Mouse (Mus musculus) testis, postnatal 10 days (tissue): ENCODE measurements around the gene Mtg1.
"Not testable (repeated sequence)": the region's sequence is repeated elsewhere in the genome, so short reads cannot be mapped to it uniquely, and the experiment has no call there.

Experiments used
- DNase-seq: peaks from one replicate; pipeline ENCODE4 v3.0.0; 2021; ENCODE audit warnings: low spot score

The Mtg1 gene

DNA sequence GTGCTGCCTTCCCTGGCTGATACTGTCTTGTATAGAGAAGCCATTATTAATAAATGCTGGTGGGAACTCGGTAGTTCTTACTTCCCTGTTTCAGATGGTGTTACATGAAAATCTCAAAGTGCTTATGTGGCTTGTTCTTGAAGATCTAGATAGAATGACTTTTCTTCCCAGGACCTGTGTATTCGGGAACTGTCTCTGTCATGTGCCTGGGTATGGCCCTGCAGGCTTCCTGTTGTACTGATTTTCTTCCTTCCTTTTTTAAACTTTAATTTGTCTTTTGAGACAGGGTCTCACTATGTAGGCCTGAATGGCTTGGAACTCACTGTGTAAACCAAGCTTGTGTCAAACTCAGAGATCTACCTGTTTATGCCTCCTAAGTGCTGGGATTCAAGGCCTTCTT is 9.5 kb upstream of the Mtg1 start:
- no peak for DNase-seq

DNA sequence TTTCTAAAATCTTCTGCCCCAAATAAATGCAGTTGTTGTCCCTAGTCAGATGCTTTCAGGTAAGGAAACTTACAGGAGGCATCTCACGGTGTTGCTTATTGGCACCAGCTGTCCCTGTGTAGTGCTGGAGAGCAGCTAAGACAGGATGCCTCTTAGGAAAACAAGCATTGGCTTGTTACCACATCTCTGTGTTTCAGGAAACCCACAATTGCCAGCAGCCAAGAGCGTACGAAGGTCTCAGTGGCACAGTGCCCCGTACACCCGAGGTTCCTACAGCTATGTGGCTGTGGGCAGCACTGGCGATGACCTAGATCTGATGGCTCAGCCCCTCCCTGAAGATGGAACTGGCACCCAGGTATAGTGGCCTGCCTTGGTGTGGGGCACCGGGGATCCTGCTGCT is 5.2 kb upstream of the Mtg1 start:
- DNase-seq = not testable (repeated sequence)

DNA sequence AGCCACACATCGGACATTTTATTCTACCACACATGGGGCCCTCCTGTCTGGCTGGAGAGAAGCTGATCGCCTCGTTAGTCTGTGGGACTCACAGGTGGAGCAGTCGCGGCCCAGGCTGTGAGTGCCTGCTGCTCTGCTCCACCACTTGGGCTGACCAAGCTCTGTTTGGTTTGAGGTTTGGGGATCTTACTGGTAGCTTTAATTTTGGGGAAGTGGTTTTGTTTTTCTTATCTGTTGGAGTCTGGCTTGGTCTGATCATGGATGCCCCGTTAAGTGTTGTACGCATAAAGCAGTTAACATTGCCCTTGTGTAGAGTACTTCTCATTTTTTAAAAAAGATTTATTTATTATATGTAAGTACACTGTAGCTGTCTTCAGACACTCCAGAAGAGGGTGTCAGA is 3.3 kb upstream of the Mtg1 start:
- DNase-seq = not testable (repeated sequence)

DNA sequence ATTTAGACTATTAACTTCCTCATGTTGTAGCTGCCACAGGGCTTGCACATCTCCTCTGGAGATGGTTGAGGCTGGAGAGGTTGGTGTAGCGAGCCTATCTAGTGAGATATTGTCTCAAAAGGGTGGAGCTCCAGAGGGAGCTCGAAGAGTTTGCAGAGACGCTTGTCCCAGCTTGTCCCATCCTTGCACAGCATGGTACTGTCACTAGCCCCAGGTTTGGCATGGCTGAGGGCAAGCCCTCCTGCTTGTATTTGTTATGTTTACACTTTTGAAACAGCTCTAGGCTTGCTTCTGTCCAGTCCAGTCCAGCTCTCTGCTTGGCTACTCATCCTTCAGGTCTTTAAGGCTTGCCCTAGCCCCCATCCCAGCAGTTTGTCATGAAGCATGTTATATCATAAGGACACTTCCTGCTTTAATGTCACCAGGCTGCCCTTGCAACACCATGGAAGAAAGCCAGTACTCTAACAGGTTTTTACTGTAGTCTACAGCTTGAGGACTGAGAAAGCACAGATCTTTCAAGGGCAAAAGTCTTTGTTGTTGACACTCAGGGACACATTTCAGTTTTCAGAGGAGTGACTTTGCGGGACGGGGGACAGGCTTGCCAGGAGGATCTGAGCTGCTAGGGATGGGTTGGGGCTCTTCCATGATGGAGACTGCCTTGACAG is 2.1 kb upstream of the Mtg1 start:
- DNase-seq = no peak

DNA sequence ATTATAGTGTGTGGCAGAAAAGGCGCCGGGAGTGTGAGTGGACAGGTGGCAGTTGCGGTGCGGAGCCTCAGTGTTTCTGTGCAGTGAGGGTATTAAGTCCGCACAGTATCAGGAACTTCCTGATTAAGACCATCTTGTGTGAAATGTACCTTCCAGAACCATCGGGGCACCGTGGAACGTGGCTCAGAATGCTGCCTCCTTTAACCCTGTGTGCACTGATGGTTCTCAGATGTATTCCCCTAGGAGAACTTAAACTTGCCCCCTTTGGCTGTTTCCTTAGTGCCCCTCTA is 602 bp downstream of the Mtg1 start:
- DNase-seq = no peak

DNA sequence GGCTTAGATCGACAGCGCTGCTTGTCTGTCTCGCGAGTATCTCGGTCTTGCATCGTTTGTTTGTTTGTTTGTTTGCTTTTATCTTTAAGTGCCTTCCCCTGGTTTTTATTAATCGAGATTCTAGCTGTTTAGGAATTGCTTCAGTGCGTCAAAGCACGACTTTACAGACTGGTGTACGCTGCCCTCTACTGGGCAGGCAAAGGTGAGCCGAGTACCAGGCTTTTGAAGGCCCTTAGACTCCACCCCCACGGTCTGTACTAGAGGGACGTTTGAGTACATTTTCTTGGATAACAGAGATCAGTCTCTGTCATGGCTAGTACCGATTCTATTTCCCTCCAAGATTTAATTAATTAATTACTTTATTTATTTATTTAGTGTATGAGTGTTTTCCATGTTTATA is 4.0 kb downstream of the Mtg1 start:
- DNase-seq = peak; percentile 80

DNA sequence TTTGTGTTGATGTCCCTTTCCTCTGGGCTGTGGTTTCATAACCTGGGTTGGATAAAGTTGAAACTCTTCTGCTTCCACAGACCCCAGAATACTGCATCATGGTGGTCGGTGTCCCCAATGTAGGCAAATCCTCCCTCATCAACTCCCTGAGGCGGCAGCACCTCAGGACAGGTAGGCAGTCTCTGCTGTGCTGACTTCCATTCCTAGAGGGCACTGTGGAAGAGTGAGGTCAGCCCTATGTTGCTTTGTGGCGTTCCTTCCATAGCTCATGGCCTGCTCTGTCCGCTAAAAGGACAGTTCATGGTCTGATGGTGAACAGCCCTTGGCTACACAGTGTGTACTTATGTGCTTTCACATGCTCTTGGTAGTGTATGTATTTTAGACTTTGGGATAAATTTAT is 7.2 kb downstream of the Mtg1 start:
- DNase-seq = no peak

DNA sequence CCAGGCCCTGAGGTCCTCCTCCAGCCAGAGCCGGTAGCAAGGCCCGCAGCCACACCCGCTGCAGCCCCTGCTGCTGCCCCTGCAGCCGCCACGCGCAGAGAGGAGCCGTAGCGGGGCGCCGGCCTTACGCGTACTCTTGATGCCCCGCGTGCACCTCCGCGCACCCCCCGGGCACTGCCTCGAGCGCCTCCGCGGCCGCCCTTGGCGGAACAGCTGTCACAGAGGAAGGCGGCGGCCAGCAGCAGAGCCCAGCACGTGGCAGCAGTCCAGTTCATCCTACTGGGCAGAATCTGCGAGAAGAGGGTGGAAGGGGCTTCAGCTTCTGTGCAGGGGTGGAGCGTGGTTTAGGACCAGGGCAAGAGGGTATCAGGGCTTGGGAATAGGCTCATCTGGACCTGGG is 16.0 kb downstream of the Mtg1 start:
- peak; percentile 66 for DNase-seq

DNA sequence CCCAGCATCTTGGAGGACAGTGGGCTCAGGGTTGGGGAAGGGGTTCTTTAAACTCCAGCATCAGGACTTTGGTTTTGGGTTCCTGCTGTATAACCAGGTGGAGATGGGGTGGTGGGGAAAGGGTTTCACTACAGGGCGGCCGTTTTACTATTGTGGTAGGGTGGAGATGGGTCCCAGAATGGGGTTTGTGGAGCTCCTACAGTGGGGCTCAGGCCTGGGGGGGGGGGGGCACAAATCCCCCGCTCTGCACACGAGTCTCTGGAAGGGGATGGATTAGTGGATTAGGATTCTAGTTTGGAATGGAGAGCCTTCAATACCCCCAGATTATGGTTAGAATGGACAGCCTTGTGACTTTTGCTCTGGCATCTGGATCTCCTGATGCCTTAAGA is 16.5 kb downstream of the Mtg1 start:
- no peak for DNase-seq

DNA sequence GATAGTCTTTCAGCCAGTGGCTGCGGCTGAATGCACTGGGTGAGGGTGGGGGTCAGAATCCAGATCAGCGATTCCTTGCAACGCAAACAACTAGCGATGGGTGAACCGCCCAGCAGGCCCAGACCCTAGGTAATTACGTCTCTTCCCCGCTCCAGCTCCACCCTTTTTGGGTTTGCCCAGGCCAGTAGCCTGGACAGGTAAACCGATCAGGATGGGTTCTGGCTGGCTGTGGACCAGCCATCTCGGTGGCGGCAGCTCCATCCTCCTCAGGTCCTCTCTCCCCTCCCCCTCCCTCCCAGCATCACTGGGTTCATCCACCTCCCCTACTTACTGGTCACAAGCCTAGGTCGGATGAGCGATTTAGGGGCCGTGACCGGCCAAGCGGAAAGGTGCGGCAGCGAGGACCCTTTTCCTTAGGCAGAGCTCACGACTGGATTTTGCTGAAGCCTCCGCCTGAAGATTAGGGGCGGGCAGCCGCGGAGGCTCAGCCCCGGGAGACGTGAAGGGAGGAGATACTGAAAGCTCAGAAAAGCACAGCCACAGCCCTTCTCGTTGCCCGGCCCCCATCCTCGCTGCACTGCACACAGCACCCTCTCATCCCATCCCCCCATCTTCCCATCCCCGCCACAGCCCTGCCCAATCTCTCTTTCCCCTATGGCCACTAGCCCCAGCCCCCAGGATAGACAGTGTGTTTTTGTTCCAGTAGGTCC is 17.0 kb downstream of the Mtg1 start, which contains the start of gene Sprn:
Sprn (minus strand) TSS at position 660 of the 710 bp plus-strand sequence.
- no peak for DNase-seq

DNA sequence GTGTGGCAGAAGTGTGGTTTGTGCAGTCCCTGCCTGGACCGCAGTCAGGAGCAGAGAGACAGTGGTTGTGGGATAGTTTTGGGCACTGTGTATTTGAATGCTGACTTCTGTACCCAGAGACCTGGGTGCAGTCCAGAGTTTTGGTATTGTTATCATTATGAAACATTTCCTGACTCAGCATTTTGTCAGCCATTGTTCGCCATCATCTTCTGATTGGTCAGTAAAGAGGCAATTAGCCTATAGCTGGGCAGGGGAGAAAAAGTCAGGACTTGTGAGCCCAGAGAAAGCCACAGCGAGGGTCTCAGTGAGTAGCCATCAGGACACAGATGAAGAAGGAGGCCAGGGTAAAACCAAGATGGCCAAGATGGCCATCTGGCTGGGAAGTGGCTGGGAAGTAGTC is 23.0 kb downstream of the Mtg1 start:
- DNase-seq = no peak

DNA sequence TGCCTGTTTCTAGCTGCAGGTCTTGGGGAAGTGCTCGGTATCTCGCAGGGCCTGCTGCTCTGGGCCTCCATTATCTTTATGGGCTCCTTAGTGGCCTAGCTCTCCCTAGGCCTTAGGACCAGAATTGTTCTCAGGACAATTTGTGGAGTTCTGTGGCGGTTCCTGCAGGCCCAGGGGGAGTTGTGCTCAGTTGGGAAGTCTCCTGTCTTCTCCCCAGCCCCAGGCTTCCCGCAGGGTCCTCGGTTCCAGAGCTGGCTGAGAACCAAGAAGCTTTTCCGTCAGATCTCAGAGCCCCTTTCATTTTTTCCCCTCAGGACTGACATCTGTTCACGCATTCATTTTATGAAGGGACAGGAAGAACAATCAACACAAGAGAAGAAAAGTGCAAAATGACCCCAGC is 27.3 kb downstream of the Mtg1 start, which contains the start of gene Olfr522:
Olfr522 (minus strand) TSS at position 101 of the 400 bp plus-strand sequence.
- no peak for DNase-seq

DNA sequence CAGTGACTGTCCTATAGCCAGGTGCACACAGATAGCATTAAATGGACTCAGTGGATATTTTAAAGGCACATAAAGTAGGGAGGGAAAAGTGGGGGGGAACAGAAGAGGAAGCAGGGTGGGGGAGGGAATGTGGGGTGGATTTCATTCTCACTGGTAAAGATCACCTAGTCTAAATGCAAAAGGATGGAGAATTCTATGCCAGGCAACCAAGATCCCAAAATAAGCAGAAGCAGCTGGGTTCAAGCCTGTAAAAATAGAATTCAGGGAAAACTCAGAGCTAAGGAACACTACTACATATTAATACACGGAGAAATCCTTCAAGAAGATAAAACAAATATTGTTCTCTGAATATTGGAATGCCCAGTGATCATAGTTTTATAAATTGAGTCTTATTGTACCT is 30.6 kb downstream of the Mtg1 start:
- no peak for DNase-seq

DNA sequence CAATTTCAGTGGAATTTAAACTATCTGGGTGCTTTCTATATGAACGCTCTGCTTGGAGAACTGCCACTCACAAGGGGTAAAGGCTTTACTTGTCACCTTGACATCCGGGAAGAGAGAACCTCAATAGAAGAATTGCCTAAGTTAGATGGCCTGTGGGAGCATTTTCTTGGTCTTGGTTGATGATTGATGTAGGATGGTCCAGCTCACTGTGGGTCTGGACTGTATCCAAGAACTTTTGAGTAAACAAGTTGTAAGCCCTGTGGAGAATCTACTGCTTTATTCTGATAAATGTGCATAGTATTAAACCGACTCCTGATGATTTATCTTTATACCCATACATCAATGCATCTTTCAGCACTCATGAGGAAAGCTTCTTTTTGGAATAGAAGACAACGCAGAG is 32.0 kb downstream of the Mtg1 start:
- no peak for DNase-seq

DNA sequence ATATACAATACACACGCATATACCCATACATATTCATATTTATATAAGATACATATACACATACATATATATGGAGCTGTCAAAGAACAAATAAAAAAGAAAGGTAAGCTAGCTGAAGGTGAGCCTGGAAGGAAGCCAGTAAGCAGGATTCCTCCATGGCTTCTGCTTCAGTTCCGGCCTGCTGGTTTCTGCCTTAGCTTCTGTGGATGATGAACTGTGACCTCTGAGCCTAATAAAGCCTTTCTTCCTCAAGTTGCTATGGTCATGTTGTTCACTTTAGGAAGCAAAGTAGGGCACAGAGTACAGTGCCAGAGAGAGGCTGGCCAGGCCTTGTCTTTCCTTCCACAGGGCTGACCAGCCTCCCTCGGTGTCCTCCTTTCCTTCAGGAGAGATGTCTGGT is 33.5 kb downstream of the Mtg1 start:
- DNase-seq = no peak

DNA sequence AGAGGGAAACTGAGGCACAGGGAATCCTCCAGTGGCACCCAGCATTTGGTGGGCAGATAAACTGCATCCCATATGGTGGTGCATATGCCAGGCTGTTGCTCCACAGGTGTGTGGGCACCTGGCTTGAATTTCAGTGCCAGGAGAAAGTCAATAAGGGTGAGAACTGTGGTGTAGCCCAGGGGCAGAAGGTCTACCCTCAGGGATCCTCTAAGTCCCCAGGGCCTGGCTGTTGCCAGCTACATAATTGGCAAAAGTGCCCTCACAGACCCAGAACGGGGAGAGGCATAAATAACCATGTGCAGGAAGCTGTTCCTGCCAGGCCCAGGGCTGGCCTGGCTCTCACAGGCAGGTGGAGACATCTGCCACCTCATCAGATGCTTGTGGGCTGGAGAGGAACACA is 35.6 kb downstream of the Mtg1 start, which contains the start of gene Olfr523:
Olfr523 (plus strand) TSS at position 282 of the 400 bp plus-strand sequence.
- DNase-seq = no peak

DNA sequence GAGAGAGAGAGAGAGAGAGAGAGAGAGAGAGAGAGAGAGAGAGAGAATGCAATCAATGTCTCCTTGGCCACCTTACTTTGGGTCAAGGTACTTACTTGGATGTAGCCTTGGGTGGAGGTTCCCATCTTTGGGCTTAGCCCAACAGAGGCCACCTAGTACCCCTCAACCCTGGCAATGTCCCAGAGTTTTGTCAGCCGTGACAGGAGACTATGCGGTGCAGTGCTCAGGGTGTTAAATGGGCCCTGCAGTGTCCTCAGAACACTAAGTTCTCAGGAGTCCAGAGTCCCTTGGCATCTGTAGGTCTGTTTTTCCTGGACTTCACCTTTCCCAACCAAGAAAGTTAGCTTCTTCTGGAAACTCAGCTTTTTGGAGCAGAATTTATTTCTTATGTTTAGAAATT is 41.8 kb downstream of the Mtg1 start:
- no peak for DNase-seq

DNA sequence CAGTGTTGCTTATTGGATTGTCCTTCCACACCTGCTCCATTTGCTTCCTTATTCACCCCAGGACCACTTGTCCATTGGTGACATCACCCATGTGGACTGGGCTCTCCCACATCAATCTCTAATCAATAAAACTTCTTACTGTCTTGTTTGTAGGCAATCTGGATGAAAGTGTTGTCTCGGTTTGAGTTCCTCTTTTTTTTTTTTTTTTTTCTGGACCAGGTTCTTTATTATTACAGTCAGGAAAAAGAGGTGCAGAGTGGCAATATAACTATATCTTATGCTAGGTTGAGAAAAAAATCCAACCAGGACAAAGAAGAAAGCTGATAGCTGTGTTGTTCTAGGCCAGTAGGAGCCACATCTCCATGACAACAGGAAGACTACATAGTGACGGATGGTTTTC is 43.3 kb downstream of the Mtg1 start:
- DNase-seq = no peak

DNA sequence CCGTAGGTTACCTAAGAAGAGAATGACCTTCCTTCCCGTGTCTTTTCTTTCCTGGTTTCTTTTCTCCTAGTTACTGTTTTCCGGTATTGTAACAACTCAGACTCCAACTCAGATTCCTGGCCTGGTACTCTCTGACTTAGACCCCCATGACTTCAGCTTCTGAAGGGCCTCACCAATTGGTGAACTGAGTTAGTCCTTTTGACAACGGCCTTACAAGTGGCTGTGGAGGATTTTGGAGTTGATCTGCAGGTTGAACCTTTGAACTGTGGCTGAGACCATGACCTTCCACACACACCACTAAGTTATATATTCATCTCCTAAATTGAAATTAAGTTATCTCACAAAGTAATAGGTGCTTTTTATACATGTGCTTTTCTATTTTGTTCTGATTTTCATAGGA is 46.8 kb downstream of the Mtg1 start:
- no peak for DNase-seq

DNA sequence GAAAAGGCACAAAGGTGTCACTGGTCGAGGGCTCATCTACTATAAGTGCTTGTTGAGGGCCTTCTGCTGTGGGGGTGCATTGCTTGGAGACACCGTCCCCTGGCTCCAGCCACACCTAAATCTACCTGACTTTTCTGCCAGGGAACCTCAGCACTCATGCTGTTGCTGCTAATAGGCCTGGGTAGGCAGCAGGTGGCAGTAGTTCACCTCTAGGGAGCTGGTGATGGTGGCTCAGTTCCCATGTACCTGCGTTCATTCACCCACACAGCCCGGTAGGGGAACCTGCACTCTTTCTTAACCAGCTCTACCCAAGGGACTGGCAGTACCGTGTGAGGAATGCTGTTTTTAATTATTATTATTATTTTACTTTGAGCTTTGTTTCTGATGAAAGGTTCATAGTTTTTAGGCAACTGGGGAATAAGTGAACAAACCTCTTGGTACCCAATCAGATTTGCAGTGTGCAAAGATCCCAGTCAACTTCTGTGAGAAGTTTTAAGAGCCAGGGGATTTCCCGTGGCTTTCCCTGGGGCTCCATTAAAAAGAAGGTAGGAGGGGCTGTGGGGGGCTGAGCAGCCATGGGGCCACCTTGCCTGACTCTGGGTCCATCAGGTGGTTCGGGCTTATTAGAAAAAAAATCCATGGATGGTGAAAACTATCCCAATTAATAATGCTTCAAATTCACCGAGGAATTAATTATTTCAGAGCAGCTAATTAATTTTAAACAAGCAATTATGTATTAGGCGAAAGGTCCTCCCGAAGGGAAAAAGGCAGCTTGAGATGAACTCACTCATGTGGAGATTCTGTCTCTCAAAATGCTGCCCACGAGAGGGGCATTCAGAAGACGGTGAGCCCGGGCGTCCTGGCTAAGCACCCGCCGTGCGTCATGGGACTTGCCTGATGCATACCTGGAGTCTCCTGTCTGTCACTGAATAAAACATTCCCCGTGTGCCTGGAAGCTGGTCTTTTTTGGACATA is 49.6 kb downstream of the Mtg1 start:
- DNase-seq = peak; percentile 65

DNA sequence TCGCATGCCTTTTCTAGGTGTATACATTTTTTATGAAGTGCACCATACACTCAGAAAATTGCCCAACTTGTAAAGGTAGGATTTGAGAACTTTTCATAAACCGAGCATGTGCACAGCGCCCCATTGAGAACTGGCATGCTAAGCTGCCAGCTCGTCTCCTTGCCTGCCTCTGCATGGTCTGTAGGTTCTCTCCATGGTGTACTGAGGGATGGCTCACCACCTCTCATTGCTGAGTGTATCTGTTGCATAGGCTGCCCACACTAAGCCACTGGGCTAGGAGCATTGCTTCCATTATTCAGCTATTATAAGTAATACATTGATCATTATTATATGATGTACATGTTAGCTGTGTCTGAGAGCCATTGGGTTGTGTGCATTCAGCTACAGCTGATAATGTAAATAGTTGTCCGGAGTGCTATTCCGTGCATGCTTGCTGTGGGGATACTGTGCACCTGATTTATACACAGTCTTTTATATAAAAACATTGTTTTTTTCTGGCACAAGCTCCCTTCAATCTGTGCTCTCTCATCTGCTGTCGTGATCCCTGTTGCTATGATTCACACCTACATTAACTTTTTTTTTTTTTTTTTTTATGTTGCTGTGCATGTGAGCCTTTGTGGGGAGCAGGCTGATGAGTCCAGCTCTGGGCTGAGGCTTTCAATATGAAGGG is 50.5 kb downstream of the Mtg1 start:
- no peak for DNase-seq
